ENCODE assay signal across 12 mouse cellular contexts in genomic region chr9:98339971-98340370, GRCm38 (mm10).
"Had no signal": no experiment of that assay in that cellular context is flagged by ENCODE, and none has a peak within 500 bp of the region (broad histone marks: within the 10 kb centered on the region; RNA-seq: fewer than 3 reads in every experiment).

No protein-coding gene starts in this region.

- H3K27me3 ChIP-seq: kidney, embryonic 15.5 days; limb, embryonic 13.5 days; midbrain, embryonic 12.5 days; neural tube, embryonic 13.5 days; stomach, embryonic 15.5 days had no signal

- H3K9ac ChIP-seq: kidney, embryonic 15.5 days; limb, embryonic 13.5 days; liver, embryonic 14.5 days; midbrain, embryonic 12.5 days; neural tube, embryonic 13.5 days; stomach, embryonic 15.5 days had no signal

- H3K4me1 ChIP-seq: neural tube, embryonic 13.5 days had no signal

- H3K4me3 ChIP-seq: kidney, embryonic 15.5 days; limb, embryonic 13.5 days; midbrain, embryonic 12.5 days; neural tube, embryonic 13.5 days; stomach, embryonic 15.5 days had no signal

- H3K36me3 ChIP-seq: kidney, embryonic 15.5 days; limb, embryonic 13.5 days; midbrain, embryonic 12.5 days; neural tube, embryonic 13.5 days; stomach, embryonic 15.5 days had no signal

- ATAC-seq: midbrain, embryonic 16.5 days had no signal

- H3K27ac ChIP-seq: kidney, embryonic 15.5 days; limb, embryonic 13.5 days; liver, embryonic 14.5 days; midbrain, embryonic 12.5 days; neural tube, embryonic 13.5 days; stomach, embryonic 15.5 days had no signal

- DNase-seq: left cerebral cortex, postnatal 4 days; retina, postnatal 1 day; right cerebral cortex, postnatal 14 days; thymus, adult 2 months; thymus, postnatal 25 days had no signal

- H3K4me2 ChIP-seq: kidney, embryonic 15.5 days; limb, embryonic 13.5 days; midbrain, embryonic 12.5 days; neural tube, embryonic 13.5 days; stomach, embryonic 15.5 days had no signal

- H3K9me3 ChIP-seq: kidney, embryonic 15.5 days; limb, embryonic 13.5 days; midbrain, embryonic 12.5 days; neural tube, embryonic 13.5 days; stomach, embryonic 15.5 days had no signal
